Mouse (Mus musculus): Measurements from ENCODE around the gene Serpina6.

Serpina6 gene

GRCm38 (mm10) chr12:103655123-103656044 lies 1.6 kb downstream of the Serpina6 start:
- peak; percentile 17 for DNase-seq

GRCm38 (mm10) chr12:103653836-103654235 lies 3.2 kb downstream of the Serpina6 start:
- DNase-seq = no peak

- no peak for DNase-seq
These were observed 10.7 kb downstream of the Serpina6 start for GRCm38 (mm10) chr12:103646314-103646713.

- no peak for DNase-seq
These were observed 12.4 kb downstream of the Serpina6 start for GRCm38 (mm10) chr12:103644601-103645000.

- no peak for DNase-seq
These were observed 13.2 kb downstream of the Serpina6 start for GRCm38 (mm10) chr12:103643818-103644217.

GRCm38 (mm10) chr12:103643336-103643735 lies 13.7 kb downstream of the Serpina6 start:
- DNase-seq = peak; percentile 74

- no peak for DNase-seq
These were observed 21.2 kb downstream of the Serpina6 start for GRCm38 (mm10) chr12:103635846-103636245.

GRCm38 (mm10) chr12:103634430-103634829 lies 22.6 kb downstream of the Serpina6 start:
- no peak for DNase-seq

GRCm38 (mm10) chr12:103631203-103631612 lies 25.8 kb downstream of the Serpina6 start, which contains the start of gene Serpina10:
Gene Serpina10 (minus strand): TSS chr12:103631444.
- DNase-seq = peak; percentile 21

- peak; percentile 17 for DNase-seq
These were observed 40.2 kb downstream of the Serpina6 start for GRCm38 (mm10) chr12:103616860-103617261.

GRCm38 (mm10) chr12:103615734-103616133 lies 41.3 kb downstream of the Serpina6 start:
- no peak for DNase-seq

- DNase-seq = no peak
These were observed 41.9 kb downstream of the Serpina6 start for GRCm38 (mm10) chr12:103615141-103615540.

- DNase-seq = no peak
These were observed 55.2 kb downstream of the Serpina6 start for GRCm38 (mm10) chr12:103601839-103602238.

- no peak for DNase-seq
These were observed 56.6 kb downstream of the Serpina6 start for GRCm38 (mm10) chr12:103600364-103600763.

- DNase-seq = no peak
These were observed 58.6 kb downstream of the Serpina6 start for GRCm38 (mm10) chr12:103598411-103598810.
